Mouse (Mus musculus) heart, embryonic 14.5 days (tissue): Measurements from ENCODE around the gene Cand2. TPM values are rescaled to one million over a fixed set of nuclear protein-coding genes. Genes with fewer than 3 reads are reported as not detected.

ENCODE experiments used
- ATAC-seq: fragments of 200-750 bp; cut with Nextera tagmentation; 2 replicates; pipeline ENCODE4 v1.8.0; 2017; ENCODE audit warnings: low read depth, moderate TSS enrichment; ENCODE audit not compliant: insufficient number of reproducible peaks, insufficient read depth, low FRiP score
- H3K27ac ChIP-seq, 2 experiments: fragments of 200-500 bp in 1 of 2; fragments of 300-500 bp in 1 of 2; sonication (generic) in 1 of 2; replicated peaks in 1 of 2; 2 replicates each; pipeline ENCODE4 v1.5.1; 2012 to 2014; ENCODE audit warnings: low read depth in 2 of 2, low read length in 2 of 2, control low read depth in 1 of 2, mild to moderate bottlenecking in 1 of 2, mixed read lengths in 1 of 2; ENCODE audit not compliant: control insufficient read depth in 1 of 2, insufficient read depth in 1 of 2
- H3K27me3 ChIP-seq: fragments of 300-500 bp; sonication (generic); 2 replicates; pipeline ENCODE4 v1.6.1; 2014; ENCODE audit warnings: mild to moderate bottlenecking, low read length, control low read depth; ENCODE audit not compliant: control insufficient read depth, insufficient read depth
- H3K36me3 ChIP-seq: fragments of 300-500 bp; sonication (generic); 2 replicates; pipeline ENCODE4 v1.6.1; 2014; ENCODE audit warnings: mild to moderate bottlenecking, control low read depth, low read length, mixed read lengths; ENCODE audit not compliant: control insufficient read depth, insufficient read depth
- H3K4me1 ChIP-seq, 2 experiments: fragments of 200-500 bp in 1 of 2; fragments of 300-500 bp in 1 of 2; sonication (generic) in 1 of 2; 2 replicates each; pipeline ENCODE4 v1.6.1; 2012 to 2014; ENCODE audit warnings: low read length in 2 of 2, control low read depth in 1 of 2, mixed read lengths in 1 of 2; ENCODE audit not compliant: control insufficient read depth in 2 of 2, insufficient read depth in 2 of 2
- H3K4me2 ChIP-seq: fragments of 300-500 bp; sonication (generic); 2 replicates; pipeline ENCODE4 v1.6.1; 2014; ENCODE audit warnings: mild to moderate bottlenecking, low read length
- H3K4me3 ChIP-seq, 2 experiments: fragments of 200-500 bp in 1 of 2; fragments of 300-500 bp in 1 of 2; sonication (generic) in 1 of 2; 2 replicates each; pipeline ENCODE4 v1.5.1; 2012 to 2014; ENCODE audit warnings: low read length in 2 of 2, mild to moderate bottlenecking in 2 of 2, control low read depth in 1 of 2, low read depth in 1 of 2, moderate library complexity in 1 of 2; ENCODE audit not compliant: control insufficient read depth in 1 of 2, insufficient read depth in 1 of 2
- H3K9ac ChIP-seq: fragments of 300-500 bp; sonication (generic); 2 replicates; pipeline ENCODE4 v1.6.1; 2014; ENCODE audit warnings: mild to moderate bottlenecking, low read length
- H3K9me3 ChIP-seq: fragments of 300-500 bp; sonication (generic); 2 replicates; pipeline ENCODE4 v1.6.1; 2016; ENCODE audit warnings: low read length, control low read depth; ENCODE audit not compliant: control insufficient read depth
- WGBS: fragments of 180-500 bp; shearing (Covaris S2); extraction: QIAGEN DNeasy Blood & Tissue Kit; methylation state at CpG from one replicate; pipeline ENCODE4 v1.1.7; 2014; 5-methylcytosine and 5-hydroxymethylcytosine counted together
- polyA plus RNA-seq: library from polyadenylated mRNA; unstranded; fragments of >200 nt; fragmentation: Nextera tagmentation; extraction: Ambion mirVana; gene quantifications from 2 replicates; pipeline ENCODE4 v1.2.1, GENCODE M21; 2014

Gene Cand2
- polyA plus RNA-seq = 46.9 and 48.3 TPM in 2 replicates

DNA sequence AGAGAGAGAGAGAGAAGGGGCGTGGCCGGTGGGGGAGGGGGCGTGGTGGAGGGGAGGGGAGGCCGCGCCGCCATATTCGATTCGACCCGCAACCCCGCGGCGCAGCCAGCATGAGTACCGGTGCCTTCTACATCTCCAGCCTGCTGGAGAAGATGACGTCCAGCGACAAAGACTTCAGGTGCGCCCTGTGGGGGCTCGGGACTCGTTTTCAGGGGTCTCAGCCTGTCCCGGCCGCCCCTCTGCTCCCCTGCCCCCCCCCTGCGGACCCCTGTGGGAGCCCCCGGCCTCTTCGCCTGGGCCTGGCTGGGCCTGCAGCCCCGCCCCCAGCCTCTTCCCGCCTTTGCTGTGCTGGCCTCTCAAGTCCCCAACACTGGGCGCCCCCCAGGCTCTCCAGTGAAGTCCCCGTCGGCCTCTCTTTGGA, at the start of gene Cand2:
Cand2 (plus strand) TSS at position 38 of the 421 bp plus-strand sequence.
- WGBS = 0% methylated on average over 19 of the region's 28 CpGs
- Histone ChIP-seq H3K9ac (peak within 1 kb of the TSS; percentile 92), H3K9me3 (0 out of 2 replicates have a peak, but pooled peaks cover 4% of the 10 kb centered on the region), H3K4me1 (peaks cover 12 to 30% of the 10 kb centered on the region in 2 experiments), H3K27ac (peak within 1 kb of the TSS; percentile 99), H3K4me3 (peak within 1 kb of the TSS; percentile 60 to 81), H3K36me3 (peaks cover 13% of the 10 kb centered on the region), H3K4me2 (peak within 1 kb of the TSS; percentile 96), H3K27me3 (no peaks in the 10 kb centered on the region)
- peak; percentile 80 for ATAC-seq

DNA sequence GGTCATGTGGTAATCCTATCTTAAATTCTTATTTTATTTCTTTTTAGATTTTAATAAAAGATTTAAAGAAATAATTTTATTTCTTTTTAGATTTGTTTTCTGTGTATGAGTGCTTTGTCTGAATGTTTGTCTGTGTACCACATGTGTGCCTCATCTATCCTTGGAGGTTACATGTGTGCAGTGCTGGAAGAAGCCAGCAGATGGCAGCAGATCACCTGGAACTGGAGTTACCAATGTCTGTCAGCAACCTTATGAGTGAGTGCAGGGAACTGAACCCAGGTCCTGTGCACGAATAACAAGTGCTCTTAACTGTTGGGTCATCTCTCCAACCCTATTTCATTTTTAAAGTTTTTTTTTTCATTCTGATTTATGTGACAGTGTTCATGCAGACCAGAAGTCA, 47.2 kb upstream of the Cand2 start:
- H3K4me2 ChIP-seq = no peak overlapping the region
- H3K9ac ChIP-seq = no peak overlapping the region
- no peak overlapping the region for H3K4me3 ChIP-seq
- H3K9me3 ChIP-seq = 0 out of 2 replicates have a peak, but pooled peaks cover 5% of the 10 kb centered on the region
- no peaks in the 10 kb centered on the region for H3K36me3 ChIP-seq
- peaks cover 9 to 17% of the 10 kb centered on the region in 2 experiments for H3K4me1 ChIP-seq
- 81% methylated on average over 1 of the region's 1 CpGs for WGBS
- H3K27me3 ChIP-seq = no peaks in the 10 kb centered on the region
- H3K27ac ChIP-seq = no peak overlapping the region
- no peak for ATAC-seq

DNA sequence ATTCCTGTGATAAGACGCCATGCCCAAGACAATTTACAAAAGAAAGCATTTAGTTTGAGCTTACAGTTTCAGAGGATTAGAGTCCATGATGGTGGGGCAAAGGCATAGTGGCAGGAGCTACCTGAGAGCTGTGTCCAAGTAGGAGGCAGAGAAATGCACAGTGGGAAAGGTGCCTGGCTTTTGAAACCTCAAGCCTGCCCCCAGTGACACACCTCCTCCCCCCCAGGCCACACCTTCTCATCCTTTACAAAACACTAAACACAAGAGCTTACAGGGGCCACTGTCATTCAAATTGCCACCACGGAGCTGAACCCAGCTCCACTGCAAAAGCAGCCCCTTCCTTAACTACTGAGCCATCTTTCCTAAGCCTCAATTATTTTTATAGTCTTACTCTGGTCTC, 46.8 kb upstream of the Cand2 start:
- Histone ChIP-seq H3K27ac (no peak overlapping the region), H3K9ac (no peak overlapping the region)
- no peak for ATAC-seq

DNA sequence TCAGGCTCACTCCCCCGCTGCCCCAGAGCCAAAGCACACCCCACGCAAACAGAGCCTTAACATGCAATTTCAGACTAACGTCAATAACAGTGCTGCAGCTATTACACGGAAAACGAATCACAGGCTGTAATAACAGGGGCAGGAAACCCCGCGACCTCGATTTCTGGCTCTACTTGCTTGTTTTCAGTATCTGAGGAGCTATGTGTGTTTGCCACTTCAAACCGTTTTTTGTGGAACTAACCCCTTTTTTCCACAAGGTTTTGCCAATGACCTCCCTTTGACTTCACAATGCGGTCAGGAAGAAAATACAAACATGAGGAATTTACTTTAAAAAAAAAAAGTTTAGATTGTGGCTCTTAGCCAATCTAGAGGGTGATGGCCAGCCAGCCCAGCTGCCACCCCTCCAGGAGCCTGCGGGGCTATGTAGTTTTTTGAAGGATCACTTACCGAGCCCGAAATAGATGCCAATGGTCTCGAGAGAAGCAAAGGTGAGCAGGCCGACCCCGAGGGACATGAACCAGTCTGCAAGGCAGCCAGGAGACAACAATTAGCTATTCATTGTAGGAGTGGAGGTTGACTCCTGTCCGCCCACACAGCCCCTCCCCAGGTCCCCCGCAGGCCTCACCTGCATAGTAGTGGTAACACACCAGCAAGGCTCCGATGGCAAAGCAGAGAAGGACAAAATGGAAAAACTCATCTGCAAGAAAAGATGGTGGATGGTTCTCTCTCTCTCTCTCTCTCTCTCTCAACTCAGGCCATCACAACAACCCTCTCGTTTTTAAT, 43.6 kb upstream of the Cand2 start:
- no peak for ATAC-seq
- 0 out of 2 replicates have a peak overlapping the region, but pooled peaks have one; percentile 24 for H3K4me2 ChIP-seq

More for the DNA sequence above, 46.8 kb upstream of the Cand2 start:
- H3K9me3 ChIP-seq = 0 out of 2 replicates have a peak, but pooled peaks cover 5% of the 10 kb centered on the region
- H3K4me2 ChIP-seq = no peak overlapping the region
- H3K36me3 ChIP-seq = no peaks in the 10 kb centered on the region
- peaks cover 7 to 15% of the 10 kb centered on the region in 2 experiments for H3K4me1 ChIP-seq
- H3K4me3 ChIP-seq = no peak overlapping the region
- WGBS = 69% methylated on average over 2 of the region's 2 CpGs
- H3K27me3 ChIP-seq = no peaks in the 10 kb centered on the region

DNA sequence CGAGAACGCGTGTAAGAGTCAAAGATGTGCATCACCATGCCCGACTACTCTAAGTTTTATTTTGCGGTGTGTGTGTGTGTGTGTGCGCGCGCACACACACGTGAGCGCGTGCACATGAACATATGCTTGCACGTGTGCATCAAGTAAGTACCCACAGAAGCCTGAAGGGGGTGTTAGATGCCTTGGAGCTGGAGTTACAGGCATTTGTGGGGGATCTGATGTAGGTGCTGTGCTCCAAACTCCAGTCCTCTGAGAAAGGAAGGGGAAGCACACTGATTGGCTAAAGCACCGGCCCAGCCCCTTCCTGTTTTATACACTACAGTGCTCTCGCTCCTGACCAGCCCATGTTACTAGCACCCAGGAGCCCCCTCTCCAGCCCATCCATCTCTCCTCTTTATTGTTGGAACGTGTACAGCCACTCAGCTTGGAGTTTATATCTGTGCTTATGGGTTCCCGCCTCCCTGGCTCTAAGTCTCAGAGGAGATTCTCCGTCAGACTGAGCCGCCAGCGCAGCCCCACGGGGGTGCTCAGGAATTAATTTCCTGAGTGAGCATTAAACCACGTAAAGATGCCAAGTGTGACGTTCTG, 41.9 kb upstream of the Cand2 start:
- Histone ChIP-seq H3K36me3 (no peaks in the 10 kb centered on the region), H3K27ac (no peak overlapping the region), H3K4me1 (peaks cover 3 to 11% of the 10 kb centered on the region in 2 experiments; a peak in 3 of 4 replicates), H3K4me2 (no peak overlapping the region), H3K4me3 (no peak overlapping the region), H3K9ac (no peak overlapping the region), H3K9me3 (peaks cover 8% of the 10 kb centered on the region; the same call in 1 of the 2 replicates), H3K27me3 (no peaks in the 10 kb centered on the region)
- no peak for ATAC-seq
- 81% methylated on average over 22 of the region's 22 CpGs for WGBS

More for the DNA sequence above, 43.6 kb upstream of the Cand2 start:
- Histone ChIP-seq H3K36me3 (no peaks in the 10 kb centered on the region), H3K27me3 (no peaks in the 10 kb centered on the region), H3K4me3 (no peak overlapping the region), H3K9me3 (peaks cover 11% of the 10 kb centered on the region; the same call in 1 of the 2 replicates), H3K27ac (no peak overlapping the region), H3K4me1 (peaks cover 3 to 11% of the 10 kb centered on the region in 2 experiments; a peak in 3 of 4 replicates), H3K9ac (no peak overlapping the region)
- 56% methylated on average over 20 of the region's 20 CpGs for WGBS

DNA sequence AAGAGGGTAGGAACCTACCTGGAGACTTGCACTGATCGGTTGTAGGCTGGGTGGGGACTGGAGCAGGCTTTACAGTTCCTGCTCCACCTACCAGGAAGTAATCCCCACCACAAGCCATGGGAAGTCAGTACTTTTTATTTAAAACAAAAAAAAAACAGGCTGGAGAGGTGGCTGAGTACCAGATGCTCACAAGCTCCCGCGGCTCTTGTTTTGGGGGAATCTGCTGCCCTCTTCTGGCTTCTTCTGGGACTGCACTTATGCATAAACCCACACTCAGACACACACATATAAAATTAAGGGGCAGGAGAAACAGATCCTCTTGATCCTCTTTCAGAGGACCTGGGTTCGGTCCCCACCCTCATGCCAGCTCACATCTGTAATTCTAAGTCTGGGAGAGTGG, 39.4 kb upstream of the Cand2 start:
- Histone ChIP-seq H3K36me3 (no peaks in the 10 kb centered on the region), H3K9ac (no peak overlapping the region), H3K4me3 (no peak overlapping the region), H3K4me2 (no peak overlapping the region), H3K4me1 (peaks cover 3 to 11% of the 10 kb centered on the region in 2 experiments; a peak in 3 of 4 replicates), H3K27me3 (no peaks in the 10 kb centered on the region), H3K9me3 (peaks cover 6% of the 10 kb centered on the region; the same call in 1 of the 2 replicates), H3K27ac (no peak overlapping the region)
- no peak for ATAC-seq
- WGBS = 74% methylated on average over 4 of the region's 4 CpGs

DNA sequence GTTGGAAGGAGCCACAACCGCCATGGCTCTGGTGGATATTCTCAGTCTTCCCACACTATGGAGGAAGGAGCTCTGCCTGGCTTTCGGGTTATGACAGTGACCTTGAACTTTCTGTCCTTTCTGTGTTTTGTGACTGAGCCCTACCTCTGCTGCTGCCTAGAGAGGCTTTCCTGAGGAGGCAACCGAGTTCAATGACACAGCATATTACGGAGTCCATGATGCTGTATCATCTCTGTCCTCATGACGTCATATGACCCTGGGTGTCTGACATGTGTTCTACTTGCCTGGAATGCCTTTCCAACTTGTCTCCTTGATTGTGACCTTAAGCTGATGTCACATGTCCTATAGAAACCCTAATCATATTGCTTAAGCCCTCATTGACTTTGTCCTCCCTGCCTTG, 35.3 kb upstream of the Cand2 start:
- Histone ChIP-seq H3K27me3 (no peaks in the 10 kb centered on the region), H3K9ac (no peak overlapping the region), H3K9me3 (peaks cover 6% of the 10 kb centered on the region; the same call in 1 of the 2 replicates), H3K4me3 (no peak overlapping the region), H3K4me1 (no peaks in the 10 kb centered on the region), H3K36me3 (no peaks in the 10 kb centered on the region), H3K4me2 (no peak overlapping the region), H3K27ac (no peak overlapping the region)
- ATAC-seq = no peak
- WGBS = 87% methylated on average over 5 of the region's 5 CpGs
